Mouse (Mus musculus) CD4-positive, CD25-positive, alpha-beta regulatory T cell, adult 2 months (primary cell): ENCODE results near the gene Prr36.
A peak's percentile ranks its signal among the peaks of the same experiment; 100 is the strongest.

Experiments used
- DNase-seq: peaks from one replicate; pipeline ENCODE4 v3.0.0-alpha.2; 2012; ENCODE audit warnings: low read depth, low spot score

Gene Prr36

GRCm38 (mm10) chr8:4239193-4239890, 22.1 kb upstream of the Prr36 start:
- no peak for DNase-seq

GRCm38 (mm10) chr8:4238434-4239192, 21.4 kb upstream of the Prr36 start, which contains the start of the genes Map2k7 and Gm49320:
Gene Map2k7, plus strand, starts transcription at chr8:4238740.
Gene Gm49320, plus strand, starts transcription at chr8:4238865.
- DNase-seq = peak; percentile 100

- no peak for DNase-seq
Observed at GRCm38 (mm10) chr8:4237814-4238433, 20.7 kb upstream of the Prr36 start.

GRCm38 (mm10) chr8:4230612-4231351, 13.5 kb upstream of the Prr36 start:
- no peak for DNase-seq

GRCm38 (mm10) chr8:4229784-4230183, 12.5 kb upstream of the Prr36 start:
- DNase-seq = no peak

GRCm38 (mm10) chr8:4227919-4228318, 10.7 kb upstream of the Prr36 start:
- DNase-seq = no peak

- DNase-seq = no peak
Observed at GRCm38 (mm10) chr8:4226739-4227347, 9.6 kb upstream of the Prr36 start, which contains the start of gene Lrrc8e. Gene Lrrc8e, plus strand, starts transcription at chr8:4226827.

GRCm38 (mm10) chr8:4226323-4226722, 9.1 kb upstream of the Prr36 start:
- DNase-seq = no peak

GRCm38 (mm10) chr8:4222059-4222458, 4.8 kb upstream of the Prr36 start:
- no peak for DNase-seq

GRCm38 (mm10) chr8:4219617-4220016, 2.4 kb upstream of the Prr36 start:
- no peak for DNase-seq

- no peak for DNase-seq
Observed at GRCm38 (mm10) chr8:4216296-4216695, 963 bp downstream of the Prr36 start.

- DNase-seq = peak; percentile 82
Observed at GRCm38 (mm10) chr8:4214006-4214980, 3.0 kb downstream of the Prr36 start.

GRCm38 (mm10) chr8:4213210-4214005, 3.9 kb downstream of the Prr36 start:
- DNase-seq = peak; percentile 62

GRCm38 (mm10) chr8:4212809-4213209, 4.5 kb downstream of the Prr36 start:
- peak; percentile 49 for DNase-seq

- peak; percentile 26 for DNase-seq
Observed at GRCm38 (mm10) chr8:4211097-4211496, 6.2 kb downstream of the Prr36 start.

GRCm38 (mm10) chr8:4207016-4207350, 10.3 kb downstream of the Prr36 start:
- no peak for DNase-seq

- DNase-seq = no peak
Observed at GRCm38 (mm10) chr8:4206182-4207015, 10.9 kb downstream of the Prr36 start.
